Mouse (Mus musculus) stomach, postnatal 0 days (tissue): ENCODE results near the gene Slc1a1.

Experiments
- CTCF ChIP-seq: IDR thresholded peaks from 2 replicates; pipeline ENCODE4 v1.5.1; 2016; ENCODE audit warnings: antibody characterized with exemption, low read depth, mild to moderate bottlenecking, moderate library complexity
- EP300 ChIP-seq: optimal IDR thresholded peaks from 2 replicates; pipeline ENCODE3; 2016; ENCODE audit warnings: antibody characterized with exemption

GRCm38 (mm10) chr19:28917839-28918238, 83.0 kb downstream of the Slc1a1 start:
- no peak for TF ChIP-seq CTCF
- TF ChIP-seq EP300, result no peak
